Mouse (Mus musculus): ENCODE measurements around the gene Zfp46. TPM values are rescaled to one million over a fixed set of nuclear protein-coding genes. Genes with fewer than 3 reads are reported as not detected.

The Zfp46 gene
- total RNA-seq, 2 experiments from 2014 or later = 90.0 to 93.6 TPM

GRCm38 (mm10) chr4:136302462-136302861, 18.0 kb downstream of the Zfp46 start:
- DNase-seq (ENCODE audit: low spot score in 2 of 2) = no peak
- intact Hi-C loops (cut with DNase I) = no loop called here

- intact Hi-C loops (cut with DNase I) = no loop called here
- DNase-seq (ENCODE audit: low spot score in 2 of 2) = no peak
Measured at GRCm38 (mm10) chr4:136304181-136304580, 19.7 kb downstream of the Zfp46 start.

- intact Hi-C loops (cut with DNase I) = no loop called here
Measured at GRCm38 (mm10) chr4:136308355-136308754, 23.9 kb downstream of the Zfp46 start.

GRCm38 (mm10) chr4:136309780-136310179, 25.3 kb downstream of the Zfp46 start:
- DNase-seq (ENCODE audit: low spot score in 2 of 2) = no peak
- intact Hi-C loops (cut with DNase I) = no loop called here

More at GRCm38 (mm10) chr4:136308355-136308754, 23.9 kb downstream of the Zfp46 start:
- no peak for DNase-seq (ENCODE audit: low spot score in 2 of 2)

GRCm38 (mm10) chr4:136310229-136311041, 26.0 kb downstream of the Zfp46 start, which contains the start of gene Hnrnpr:
Gene Hnrnpr, plus strand, starts transcription at chr4:136310942.
- peak; percentile 99 for DNase-seq (ENCODE audit: low spot score in 2 of 2)

GRCm38 (mm10) chr4:136311042-136311999, 26.8 kb downstream of the Zfp46 start:
- intact Hi-C loops (cut with DNase I) = no loop called here
- peak in 1 of 2 experiments; percentile 26 for DNase-seq (ENCODE audit: low spot score in 2 of 2)

More at GRCm38 (mm10) chr4:136310229-136311041, 26.0 kb downstream of the Zfp46 start, which contains the start of gene Hnrnpr:
- intact Hi-C loops (cut with DNase I) = no loop called here

GRCm38 (mm10) chr4:136312616-136313015, 28.1 kb downstream of the Zfp46 start:
- no peak for DNase-seq (ENCODE audit: low spot score in 2 of 2)
- intact Hi-C loops (cut with DNase I) = no loop called here

GRCm38 (mm10) chr4:136317667-136318066, 33.2 kb downstream of the Zfp46 start:
- intact Hi-C loops (cut with DNase I) = no loop called here
- no peak for DNase-seq (ENCODE audit: low spot score in 2 of 2)

GRCm38 (mm10) chr4:136320016-136320415, 35.5 kb downstream of the Zfp46 start:
- intact Hi-C loops (cut with DNase I) = loop anchor here (5.0 kb wide), 1 partner anchor 63 kb away; no protein-coding TSS in a partner anchor
- no peak for DNase-seq (ENCODE audit: low spot score in 2 of 2)

- intact Hi-C loops (cut with DNase I) = loop anchor here (5.0 kb wide), 1 partner anchor 67 kb away; no protein-coding TSS in a partner anchor
- no peak for DNase-seq (ENCODE audit: low spot score in 2 of 2)
Measured at GRCm38 (mm10) chr4:136324226-136324625, 39.7 kb downstream of the Zfp46 start.

- intact Hi-C loops (cut with DNase I) = no loop called here
- DNase-seq (ENCODE audit: low spot score in 2 of 2) = no peak
Measured at GRCm38 (mm10) chr4:136327238-136327637, 42.8 kb downstream of the Zfp46 start.

GRCm38 (mm10) chr4:136328115-136328514, 43.6 kb downstream of the Zfp46 start:
- intact Hi-C loops (cut with DNase I) = no loop called here

GRCm38 (mm10) chr4:136331709-136332108, 47.2 kb downstream of the Zfp46 start:
- intact Hi-C loops (cut with DNase I) = no loop called here
- DNase-seq (ENCODE audit: low spot score in 2 of 2) = no peak

More at GRCm38 (mm10) chr4:136328115-136328514, 43.6 kb downstream of the Zfp46 start:
- DNase-seq (ENCODE audit: low spot score in 2 of 2) = no peak

- intact Hi-C loops (cut with DNase I) = no loop called here
- no peak for DNase-seq (ENCODE audit: low spot score in 2 of 2)
Measured at GRCm38 (mm10) chr4:136333191-136333590, 48.7 kb downstream of the Zfp46 start.

GRCm38 (mm10) chr4:136335065-136335464, 50.6 kb downstream of the Zfp46 start:
- intact Hi-C loops (cut with DNase I) = no loop called here
- DNase-seq (ENCODE audit: low spot score in 2 of 2) = no peak

- intact Hi-C loops (cut with DNase I) = no loop called here
- DNase-seq (ENCODE audit: low spot score in 2 of 2) = no peak
Measured at GRCm38 (mm10) chr4:136337129-136337528, 52.6 kb downstream of the Zfp46 start.
